17 mouse cellular contexts compared by ENCODE assay signal in genomic region chr17:12224145-12224544, GRCm38 (mm10).
DNase-seq lines count a peak whose midpoint lies in the region; ATAC-seq and TF ChIP-seq lines count a peak whose summit lies in the region.
"Had no signal": no experiment of that assay in that cellular context is flagged by ENCODE, and none has a peak within 500 bp of the region (broad histone marks: within the 10 kb centered on the region; RNA-seq: fewer than 3 reads in every experiment).

No protein-coding gene starts in this region.

- H3K4me1 ChIP-seq in kidney, embryonic 15.5 days, result 0 out of 2 replicates have a peak, but pooled peaks cover 4% of the 10 kb centered on the region
- H3K4me1 ChIP-seq in liver, postnatal 0 days (ENCODE audit: insufficient read depth), result no peaks in the 10 kb centered on the region
- H3K4me1 ChIP-seq in liver, embryonic 11.5 days (replicated peaks; ENCODE audit: control insufficient read depth, insufficient read depth, low read length), result no peaks in the 10 kb centered on the region
- H3K4me1 ChIP-seq in cortical plate, adult 2 months (ENCODE audit: control insufficient read depth, insufficient read depth, low read length), result peaks cover 5% of the 10 kb centered on the region
- H3K4me1 ChIP-seq: midbrain, embryonic 10.5 days had no signal

- peak overlapping the region; percentile 48; the same call in 1 of the 2 replicates for H3K27ac ChIP-seq in kidney, embryonic 15.5 days
- no peak overlapping the region for H3K27ac ChIP-seq in liver, postnatal 0 days (ENCODE audit: low read depth)
- no peak overlapping the region for H3K27ac ChIP-seq in liver, embryonic 11.5 days (ENCODE audit: low read depth, low read length)
- H3K27ac ChIP-seq in cortical plate, adult 2 months (ENCODE audit: insufficient read depth, low read length), result peak overlapping the region; percentile 5
- H3K27ac ChIP-seq: limb, embryonic 12.5 days; midbrain, embryonic 10.5 days had no signal

- no peaks in the 10 kb centered on the region for H3K9me3 ChIP-seq in kidney, embryonic 15.5 days (replicated peaks)
- no peaks in the 10 kb centered on the region for H3K9me3 ChIP-seq in liver, postnatal 0 days (ENCODE audit: low read length)
- no peaks in the 10 kb centered on the region for H3K9me3 ChIP-seq in liver, embryonic 11.5 days (ENCODE audit: control insufficient read depth, low read length)
- H3K9me3 ChIP-seq: forebrain, embryonic 15.5 days; limb, embryonic 12.5 days; midbrain, embryonic 10.5 days had no signal

- no peaks in the 10 kb centered on the region for H3K27me3 ChIP-seq in kidney, embryonic 15.5 days
- no peaks in the 10 kb centered on the region for H3K27me3 ChIP-seq in liver, postnatal 0 days (ENCODE audit: insufficient read depth, low read length)
- no peaks in the 10 kb centered on the region for H3K27me3 ChIP-seq in liver, embryonic 11.5 days (replicated peaks; ENCODE audit: control insufficient read depth, insufficient read depth, low read length)
- H3K27me3 ChIP-seq: forebrain, embryonic 15.5 days; limb, embryonic 12.5 days had no signal

- peaks cover 72% of the 10 kb centered on the region for H3K36me3 ChIP-seq in kidney, embryonic 15.5 days
- H3K36me3 ChIP-seq in liver, postnatal 0 days (replicated peaks; ENCODE audit: insufficient read depth, low read length), result peaks cover 3% of the 10 kb centered on the region
- peaks cover 15% of the 10 kb centered on the region for H3K36me3 ChIP-seq in liver, embryonic 11.5 days (ENCODE audit: control insufficient read depth, insufficient read depth, low read length)

- WGBS in kidney, embryonic 15.5 days, result 60% methylated on average over 9 of the region's 9 CpGs
- WGBS in liver, postnatal 0 days (ENCODE audit: insufficient replicate concordance), result 89% methylated on average over 9 of the region's 9 CpGs
- WGBS in liver, embryonic 11.5 days, result 87% methylated on average over 9 of the region's 9 CpGs

- ATAC-seq in kidney, embryonic 15.5 days (replicated peaks; ENCODE audit: low FRiP score), result peak; percentile 35
- peak; percentile 33; the same call in 1 of the 2 replicates for ATAC-seq in liver, postnatal 0 days
- ATAC-seq in liver, embryonic 11.5 days (replicated peaks; ENCODE audit: low FRiP score), result no peak
- ATAC-seq: forebrain, embryonic 15.5 days had no signal

- TF ChIP-seq CTCF in liver, postnatal 0 days (IDR thresholded peaks at IDR 0.05; ENCODE audit: low read depth), result no peak
- no peak for TF ChIP-seq CTCF in cortical plate, adult 2 months (IDR thresholded peaks at IDR 0.05; ENCODE audit: extremely low read depth, insufficient read depth, low read length)

- H3K4me2 ChIP-seq in kidney, embryonic 15.5 days, result no peak overlapping the region
- H3K4me2 ChIP-seq in liver, postnatal 0 days (ENCODE audit: low read depth, low read length), result no peak overlapping the region
- H3K4me2 ChIP-seq in liver, embryonic 11.5 days, result no peak overlapping the region
- H3K4me2 ChIP-seq: forebrain, embryonic 15.5 days; heart, embryonic 11.5 days; limb, embryonic 12.5 days had no signal

- no peak for TF ChIP-seq POLR2A in cortical plate, adult 2 months (IDR thresholded peaks at IDR 0.05; ENCODE audit: extremely low read depth, insufficient read depth, low read length)

- H3K4me3 ChIP-seq in kidney, embryonic 15.5 days (replicated peaks), result no peak overlapping the region
- H3K4me3 ChIP-seq in liver, postnatal 0 days (ENCODE audit: low read depth, low read length), result no peak overlapping the region
- no peak overlapping the region for H3K4me3 ChIP-seq in liver, embryonic 11.5 days (ENCODE audit: low read depth, low read length)
- no peak overlapping the region for H3K4me3 ChIP-seq in cortical plate, adult 2 months (ENCODE audit: insufficient read depth, low read length)
- H3K4me3 ChIP-seq: erythroblast, embryonic 14.5 days; forebrain, embryonic 15.5 days; limb, embryonic 12.5 days; midbrain, embryonic 10.5 days had no signal

- H3K9ac ChIP-seq in kidney, embryonic 15.5 days, result no peak overlapping the region
- H3K9ac ChIP-seq in liver, postnatal 0 days (replicated peaks), result no peak overlapping the region
- H3K9ac ChIP-seq in liver, embryonic 11.5 days (ENCODE audit: low read depth, low read length), result no peak overlapping the region
- H3K9ac ChIP-seq: forebrain, embryonic 15.5 days; limb, embryonic 12.5 days had no signal

- TF ChIP-seq EP300 in liver, postnatal 0 days (IDR thresholded peaks at IDR 0.05; ENCODE audit: low read depth), result no peak

- DNase-seq in kidney, postnatal 25 days, result no peak
- DNase-seq in liver, postnatal 0 days, result no peak
- no peak for DNase-seq in liver, embryonic 11.5 days (ENCODE audit: low spot score)
- DNase-seq in cerebellum, adult 9-10 months, result peak; percentile 86
- no peak for DNase-seq in urinary bladder, postnatal 14 days (ENCODE audit: low spot score)
- DNase-seq in testis, postnatal 10 days (ENCODE audit: low spot score), result no peak
- DNase-seq: heart, postnatal 14 days; retina, postnatal 1 day; right cerebral cortex, postnatal 4 days; thymus, adult 18-20 months had no signal

Comparison
In these comparisons a context has a peak if more than half of its experiments do, and no peak if none do; other contexts are left out.
1. H3K27ac ChIP-seq: peak in kidney, embryonic 15.5 days (single experiment) and cortical plate, adult 2 months (single experiment); none in liver, postnatal 0 days (single experiment) and liver, embryonic 11.5 days (single experiment).